Mouse (Mus musculus): Measurements from ENCODE around the gene Agpat3.

Agpat3 gene

GRCm38 (mm10) chr10:78323214-78323880 lies 28.9 kb downstream of the Agpat3 start:
- peak; percentile 61 to 77 for DNase-seq

DNA sequence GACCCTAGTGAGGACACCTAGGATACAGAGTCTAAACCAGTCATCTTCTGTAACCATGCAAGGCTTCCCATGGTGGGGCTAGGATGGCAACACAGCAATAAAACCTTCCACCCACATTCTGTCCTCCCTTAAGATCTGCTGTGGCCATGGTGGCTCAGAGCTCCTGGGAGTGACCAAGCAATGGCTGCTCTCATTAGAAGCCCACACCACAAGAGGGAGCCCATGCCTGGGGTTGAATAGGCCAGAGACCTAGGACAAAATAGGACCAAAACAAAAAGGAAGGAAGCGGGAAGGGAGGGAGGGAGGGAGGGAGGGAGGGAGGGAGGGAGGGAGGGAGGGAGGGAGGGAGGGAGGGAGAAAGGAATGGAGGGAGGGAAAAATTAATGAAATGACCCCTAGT lies 29.5 kb downstream of the Agpat3 start:
- peak; percentile 55 to 69 for DNase-seq

GRCm38 (mm10) chr10:78321133-78321757 lies 31.0 kb downstream of the Agpat3 start:
- no peak for DNase-seq

DNA sequence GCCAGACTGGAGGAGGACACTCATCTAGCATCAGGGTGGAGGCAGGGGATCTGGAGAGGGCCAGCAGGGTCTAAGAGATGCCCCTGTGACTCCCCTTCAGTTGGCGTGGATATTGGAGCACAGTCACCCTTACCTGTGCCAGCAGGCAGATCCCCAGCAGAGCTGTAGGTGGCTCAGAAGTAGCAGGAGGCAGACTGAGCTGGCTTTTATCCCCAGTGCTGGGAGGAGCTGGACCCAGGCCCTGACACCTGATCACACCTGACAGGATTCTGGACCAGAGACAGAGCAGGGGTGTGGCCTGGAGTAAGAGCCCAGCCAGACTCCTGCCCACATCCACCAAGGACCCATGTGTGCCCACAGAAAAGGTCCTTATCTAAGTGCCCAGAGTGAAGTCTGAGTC lies 31.8 kb downstream of the Agpat3 start:
- peak; percentile 77 to 87 for DNase-seq

GRCm38 (mm10) chr10:78319940-78320339 lies 32.3 kb downstream of the Agpat3 start:
- DNase-seq: peak; percentile 49 to 56

GRCm38 (mm10) chr10:78317270-78317923 lies 34.9 kb downstream of the Agpat3 start:
- DNase-seq: peak in 1 of 2 experiments; percentile 13

GRCm38 (mm10) chr10:78316228-78317087 lies 35.8 kb downstream of the Agpat3 start:
- DNase-seq: peak; percentile 63 to 68

DNA sequence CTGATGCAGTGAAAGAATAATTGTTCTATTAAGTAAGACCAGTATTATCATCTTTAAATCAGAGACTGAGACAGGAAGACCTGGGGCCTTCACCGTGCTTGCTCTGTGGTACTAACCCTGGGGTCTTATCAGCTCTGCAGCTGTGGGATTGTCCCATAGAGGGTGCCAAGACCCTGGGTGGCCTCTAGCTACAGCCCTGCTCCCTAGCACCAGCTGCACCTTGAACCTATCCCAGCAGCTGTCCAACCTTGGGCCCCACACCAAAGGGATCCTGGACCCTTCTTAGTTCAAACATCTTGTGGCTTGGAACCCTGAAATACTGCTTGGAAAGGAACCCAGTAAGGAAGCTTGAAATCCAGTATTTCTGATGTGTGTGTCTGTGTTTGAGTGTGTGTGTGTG lies 37.1 kb downstream of the Agpat3 start:
- no peak for DNase-seq

DNA sequence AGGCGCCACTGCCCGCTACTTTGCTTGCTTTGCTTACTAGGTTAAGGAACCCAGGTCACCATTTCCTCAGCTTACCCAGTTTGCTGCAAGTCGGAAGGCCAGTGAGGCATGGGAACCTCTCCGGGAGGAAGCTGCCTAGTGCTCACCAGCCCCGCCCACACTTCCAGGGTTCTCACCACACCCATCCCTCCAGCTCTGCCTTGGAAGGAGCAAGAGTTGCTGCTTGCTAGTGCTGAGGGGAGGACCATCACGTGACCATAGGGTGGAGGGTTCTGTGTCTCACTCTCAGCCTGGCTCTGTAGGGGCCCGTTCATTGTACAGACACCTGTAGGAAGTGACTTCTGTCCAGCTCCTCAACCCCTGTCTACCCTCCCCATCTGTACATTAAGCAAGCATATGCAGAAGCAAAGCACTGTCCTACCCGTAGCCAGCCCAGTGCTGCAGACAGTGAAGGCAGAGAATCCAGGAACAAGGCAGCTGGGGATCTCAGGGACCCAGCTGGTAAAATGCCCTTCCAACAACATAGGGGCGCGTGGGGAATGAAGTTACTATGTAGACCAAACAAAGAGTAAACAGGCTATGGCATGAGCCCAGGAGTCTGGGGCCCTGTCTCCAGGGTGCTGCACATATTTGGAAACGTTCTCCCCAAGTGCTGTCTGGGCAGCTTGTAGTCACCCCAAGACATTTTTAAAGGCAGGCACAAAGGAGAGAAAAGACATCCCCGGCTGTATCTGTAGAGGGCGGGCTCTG lies 40.2 kb downstream of the Agpat3 start:
- no peak for DNase-seq

DNA sequence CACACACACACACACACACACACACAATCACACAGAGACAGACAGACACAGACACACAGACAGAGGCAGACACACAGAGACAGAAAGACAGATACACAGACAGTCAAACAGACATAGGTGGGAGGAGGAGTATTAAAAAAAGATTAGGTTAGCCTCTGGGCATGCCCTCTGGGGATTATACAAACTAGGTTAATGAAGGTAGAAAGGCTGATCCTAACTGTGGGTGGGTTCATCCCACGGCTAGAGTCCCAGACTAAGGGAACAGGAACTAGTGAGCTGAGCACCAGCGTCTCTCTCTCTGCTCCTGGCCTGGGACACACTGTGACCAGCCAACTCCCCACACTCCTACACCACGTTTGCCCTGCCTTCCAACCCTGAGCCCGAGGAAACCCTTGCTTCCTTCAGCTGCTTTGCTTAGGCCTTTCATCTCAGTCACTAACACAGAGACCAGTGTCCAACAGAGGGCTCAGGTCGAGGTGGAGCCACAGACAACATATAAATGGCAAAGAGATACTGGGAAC lies 41.5 kb downstream of the Agpat3 start:
- no peak for DNase-seq

GRCm38 (mm10) chr10:78308617-78309016 lies 43.7 kb downstream of the Agpat3 start:
- DNase-seq: no peak

- DNase-seq: no peak
Measured at GRCm38 (mm10) chr10:78307391-78307790, 44.9 kb downstream of the Agpat3 start.

DNA sequence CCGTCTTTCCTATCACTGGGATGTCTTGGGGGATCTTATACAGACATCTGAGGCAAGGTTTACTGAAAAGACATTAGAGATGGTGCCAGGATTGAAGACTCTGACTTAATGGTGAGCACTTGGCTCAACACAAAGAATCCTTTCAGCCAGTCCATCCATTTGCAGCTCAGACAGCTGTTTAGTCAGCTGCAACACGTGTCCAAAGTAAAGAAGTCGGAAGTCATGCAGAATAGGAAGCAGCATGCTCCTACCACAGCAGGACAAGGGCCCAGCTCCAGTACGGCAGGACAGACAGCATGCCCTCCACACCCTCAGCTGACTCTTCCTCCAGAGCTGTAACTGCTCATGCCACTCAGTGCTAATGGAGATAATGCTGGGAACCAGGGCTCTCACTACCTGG lies 46.3 kb downstream of the Agpat3 start:
- no peak for DNase-seq

- no peak for DNase-seq
Measured at GRCm38 (mm10) chr10:78304996-78305395, 47.3 kb downstream of the Agpat3 start.

DNA sequence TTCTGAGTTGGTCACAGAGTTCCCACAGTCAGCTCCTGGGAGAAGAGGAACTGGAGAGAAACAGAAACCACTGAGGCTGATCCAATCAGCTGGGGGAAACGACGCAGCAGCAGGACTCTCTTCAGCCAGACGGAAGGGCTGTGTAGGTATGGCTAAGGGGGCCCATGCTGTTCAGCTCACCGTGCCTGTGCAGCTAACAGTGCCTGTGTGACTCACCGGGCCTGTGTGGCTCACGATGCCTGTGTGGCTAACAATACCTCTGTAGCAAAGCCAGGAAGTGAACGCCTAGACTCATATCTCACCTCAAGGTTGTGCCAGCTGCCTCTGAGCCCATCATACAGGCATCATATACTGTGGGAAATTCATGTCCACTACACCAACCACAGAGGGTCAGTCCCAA lies 48.6 kb downstream of the Agpat3 start:
- no peak for DNase-seq

- no peak for DNase-seq
Measured at GRCm38 (mm10) chr10:78300061-78300460, 52.2 kb downstream of the Agpat3 start.

GRCm38 (mm10) chr10:78298651-78299644 lies 53.3 kb downstream of the Agpat3 start:
- no peak for DNase-seq

- DNase-seq: peak; percentile 77 to 81
Measured at GRCm38 (mm10) chr10:78297576-78298484, 54.5 kb downstream of the Agpat3 start.

GRCm38 (mm10) chr10:78296980-78297379 lies 55.3 kb downstream of the Agpat3 start:
- peak in 1 of 2 experiments; percentile 28 for DNase-seq

- no peak for DNase-seq
Measured at GRCm38 (mm10) chr10:78296371-78296770, 55.9 kb downstream of the Agpat3 start.

Data from cerebellum, postnatal 14 days (tissue).